ENCODE assay signal across 18 mouse cellular contexts in the genomic region with DNA sequence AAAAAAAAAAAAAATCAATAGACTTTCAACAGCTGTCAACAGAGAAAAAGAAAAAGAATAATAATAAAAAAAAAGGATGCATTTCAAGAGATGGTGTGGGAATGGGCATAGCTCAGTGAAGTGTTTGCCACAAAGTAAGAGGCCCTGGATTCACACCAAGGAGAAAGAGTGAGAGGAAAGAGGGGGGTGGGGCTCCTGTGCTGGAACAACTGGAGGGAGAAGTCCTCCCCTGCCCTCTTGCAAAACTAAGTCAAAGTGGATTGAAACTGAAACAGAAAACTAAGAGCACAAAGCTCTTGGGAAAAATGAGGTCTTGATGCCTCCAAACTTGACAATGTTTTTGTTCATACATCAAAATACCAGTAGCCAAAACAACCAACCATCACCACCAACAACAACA. TPM values are rescaled to one million over a fixed set of nuclear protein-coding genes. Genes with fewer than 3 reads are reported as not detected.
DNase-seq lines count a peak whose midpoint lies in the region; ATAC-seq and TF ChIP-seq lines count a peak whose summit lies in the region.
"Had no signal": no experiment of that assay in that cellular context is flagged by ENCODE, and none has a peak within 500 bp of the region (broad histone marks: within the 10 kb centered on the region; RNA-seq: fewer than 3 reads in every experiment).

No protein-coding gene starts in this region.

- no peak for TF ChIP-seq CTCF in liver, postnatal 0 days (IDR thresholded peaks at IDR 0.05; ENCODE audit: low read depth)

- H3K36me3 ChIP-seq in megakaryocyte, embryonic 14.5 days (replicated peaks; ENCODE audit: low read length), result peaks cover 84% of the 10 kb centered on the region
- H3K36me3 ChIP-seq in liver, postnatal 0 days (replicated peaks; ENCODE audit: insufficient read depth, low read length), result peaks cover 19% of the 10 kb centered on the region
- peaks cover 6% of the 10 kb centered on the region for H3K36me3 ChIP-seq in embryonic facial prominence, embryonic 10.5 days (replicated peaks)
- H3K36me3 ChIP-seq: embryonic facial prominence, embryonic 15.5 days had no signal

- TF ChIP-seq EP300 in liver, postnatal 0 days (IDR thresholded peaks at IDR 0.05; ENCODE audit: low read depth), result peak; percentile 52

- no peaks in the 10 kb centered on the region for H3K9me3 ChIP-seq in megakaryocyte, embryonic 14.5 days
- no peaks in the 10 kb centered on the region for H3K9me3 ChIP-seq in liver, postnatal 0 days (ENCODE audit: low read length)
- H3K9me3 ChIP-seq in embryonic facial prominence, embryonic 10.5 days, result no peaks in the 10 kb centered on the region
- H3K9me3 ChIP-seq: embryonic facial prominence, embryonic 15.5 days; forebrain, embryonic 15.5 days; hindbrain, embryonic 12.5 days; liver, embryonic 15.5 days; neural tube, embryonic 12.5 days had no signal

- peaks cover 31% of the 10 kb centered on the region for H3K4me1 ChIP-seq in megakaryocyte, embryonic 14.5 days
- H3K4me1 ChIP-seq in liver, postnatal 0 days (ENCODE audit: insufficient read depth), result no peaks in the 10 kb centered on the region
- H3K4me1 ChIP-seq in embryonic facial prominence, embryonic 10.5 days, result no peaks in the 10 kb centered on the region
- H3K4me1 ChIP-seq: embryonic facial prominence, embryonic 15.5 days; forebrain, embryonic 15.5 days; hindbrain, embryonic 12.5 days; liver, embryonic 15.5 days; neural tube, embryonic 12.5 days had no signal

- peak overlapping the region; percentile 39 for H3K4me2 ChIP-seq in liver, postnatal 0 days (ENCODE audit: low read depth, low read length)
- H3K4me2 ChIP-seq: embryonic facial prominence, embryonic 15.5 days; forebrain, embryonic 15.5 days; hindbrain, embryonic 12.5 days; liver, embryonic 15.5 days; neural tube, embryonic 12.5 days had no signal

- peak overlapping the region; percentile 92 for H3K27ac ChIP-seq in liver, postnatal 0 days (ENCODE audit: low read depth)
- no peak overlapping the region for H3K27ac ChIP-seq in embryonic facial prominence, embryonic 10.5 days (replicated peaks)
- H3K27ac ChIP-seq: embryonic facial prominence, embryonic 15.5 days; forebrain, embryonic 15.5 days; hindbrain, embryonic 12.5 days; layer of hippocampus, adult 2 months; liver, embryonic 15.5 days; neural tube, embryonic 12.5 days had no signal

- ATAC-seq in megakaryocyte, adult 5-6 weeks (ENCODE audit: poor library complexity, severe bottlenecking), result no peak
- ATAC-seq in liver, postnatal 0 days, result peak; percentile 50; the same call in 1 of the 2 replicates
- ATAC-seq: forebrain, embryonic 15.5 days had no signal

- no peaks in the 10 kb centered on the region for H3K27me3 ChIP-seq in megakaryocyte, embryonic 14.5 days (replicated peaks)
- no peaks in the 10 kb centered on the region for H3K27me3 ChIP-seq in liver, postnatal 0 days (ENCODE audit: insufficient read depth, low read length)
- H3K27me3 ChIP-seq in embryonic facial prominence, embryonic 10.5 days (replicated peaks; ENCODE audit: low read depth, poor library complexity, severe bottlenecking), result no peaks in the 10 kb centered on the region
- H3K27me3 ChIP-seq: embryonic facial prominence, embryonic 15.5 days; forebrain, embryonic 15.5 days; hindbrain, embryonic 12.5 days; liver, embryonic 15.5 days; neural tube, embryonic 12.5 days had no signal

- peak; percentile 94 for DNase-seq in heart, adult 11 months
- no peak for DNase-seq in heart, postnatal 4 days
- DNase-seq in liver, postnatal 0 days, result peak; percentile 42
- DNase-seq in left cerebral cortex, adult 9 months (ENCODE audit: low spot score in 2 of 2), result no peak
- DNase-seq in embryonic facial prominence, embryonic 10.5 days (ENCODE audit: low spot score), result no peak
- DNase-seq: kidney, adult 9 months; midbrain, embryonic 14.5 days; right cerebral cortex, adult 18-20 months; thymus, adult 18-20 months had no signal

- peak overlapping the region; percentile 62 for H3K4me3 ChIP-seq in megakaryocyte, embryonic 14.5 days (replicated peaks)
- no peak overlapping the region for H3K4me3 ChIP-seq in liver, postnatal 0 days (ENCODE audit: low read depth, low read length)
- no peak overlapping the region for H3K4me3 ChIP-seq in embryonic facial prominence, embryonic 10.5 days
- H3K4me3 ChIP-seq: embryonic facial prominence, embryonic 15.5 days; forebrain, embryonic 15.5 days; hindbrain, embryonic 12.5 days; layer of hippocampus, adult 2 months; liver, embryonic 15.5 days; neural tube, embryonic 12.5 days had no signal

- H3K9ac ChIP-seq in liver, postnatal 0 days (replicated peaks), result no peak overlapping the region
- H3K9ac ChIP-seq: embryonic facial prominence, embryonic 15.5 days; forebrain, embryonic 15.5 days; hindbrain, embryonic 12.5 days; liver, embryonic 15.5 days; neural tube, embryonic 12.5 days had no signal

RNA-seq across cellular contexts. Expression of a gene that starts 28.4 kb away (rescaled TPM):
- 1 to 10 TPM; 4.0 to 4.1 TPM for total RNA-seq in heart, postnatal 4 days (2021)
- polyA plus RNA-seq in megakaryocyte, embryonic 14.5 days (2012; ENCODE audit: insufficient read depth, low replicate concordance), result 0.41 TPM in 1 of 2 replicates, not detected in the other
- total RNA-seq in megakaryocyte, adult 5-6 weeks (2015), result 31.5 and 34.3 TPM in 2 replicates
- total RNA-seq in megakaryocyte, adult 5-6 weeks (2017), result 28.0 and 29.7 TPM in 2 replicates
- polyA plus RNA-seq in liver, postnatal 0 days (2015; fragmentation: Nextera tagmentation; extraction: Ambion mirVana), result 12.2 and 12.9 TPM in 2 replicates
- 18.0 and 18.1 TPM in 2 replicates for polyA plus RNA-seq in embryonic facial prominence, embryonic 10.5 days (2016; fragmentation: Nextera tagmentation; extraction: Ambion mirVana)
- total RNA-seq: MEL had no signal

Comparison
In these comparisons a context has a peak if more than half of its experiments do, and no peak if none do; other contexts are left out.
1. DNase-seq: peak in heart, adult 11 months (single experiment) and liver, postnatal 0 days (single experiment); none in heart, postnatal 4 days (single experiment), left cerebral cortex, adult 9 months (0 of 2) and embryonic facial prominence, embryonic 10.5 days (single experiment).